Mouse (Mus musculus) left cerebral cortex, postnatal 10 days (tissue): ENCODE measurements around the gene Pkp1. TPM values are rescaled to one million over a fixed set of nuclear protein-coding genes. Genes with fewer than 3 reads are reported as not detected.
A peak's percentile ranks its signal among the peaks of the same experiment; 100 is the strongest.

Experiments
- DNase-seq, 2 experiments: peaks; one replicate each; pipeline ENCODE4 v3.0.0; 2021 to 2022; ENCODE audit warnings: low spot score in 2 of 2, mixed read lengths in 1 of 2; ENCODE audit errors: extremely low spot score in 1 of 2
- intact Hi-C: fragments of 180-260 bp; cut with DNase I; formaldehyde crosslinking; loops from one replicate; pipeline ENCODE4 v1.15.1; 2025
- total RNA-seq, 2 experiments: library from RNA; stranded (reverse); gene quantifications; 2 replicates each; pipeline ENCODE4 v1.2.3; 2021

The Pkp1 gene
- total RNA-seq, 2 experiments from 2014 or later, result 0.16 to 0.19 TPM

- intact Hi-C loops, result no loop called here
- no peak for DNase-seq
These were observed 1.8 kb downstream of the Pkp1 start for GRCm38 (mm10) chr1:135917206-135917605.

- intact Hi-C loops, result no loop called here
- DNase-seq, result no peak
These were observed 2.4 kb downstream of the Pkp1 start for GRCm38 (mm10) chr1:135916486-135917058.

DNA sequence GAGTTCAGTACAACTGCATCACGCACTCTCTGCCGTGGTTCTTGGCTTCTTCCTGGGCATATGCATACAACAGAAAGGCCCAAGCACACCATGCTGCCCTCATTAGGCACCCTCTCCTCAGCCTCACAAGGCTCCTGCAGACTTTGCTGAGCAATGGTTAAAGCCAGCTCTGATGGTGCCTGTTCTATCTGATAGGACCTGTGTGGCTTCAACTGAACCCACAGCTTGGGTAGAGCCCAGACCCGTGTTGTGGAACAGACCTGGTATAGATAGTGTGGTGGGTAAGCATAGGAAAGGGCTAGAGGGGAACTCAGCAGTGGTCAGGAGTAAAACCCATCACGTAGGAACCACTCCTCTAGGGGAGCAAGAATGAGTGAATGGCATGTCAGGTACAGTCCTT is 5.3 kb downstream of the Pkp1 start:
- intact Hi-C loops, result no loop called here
- DNase-seq, result no peak

DNA sequence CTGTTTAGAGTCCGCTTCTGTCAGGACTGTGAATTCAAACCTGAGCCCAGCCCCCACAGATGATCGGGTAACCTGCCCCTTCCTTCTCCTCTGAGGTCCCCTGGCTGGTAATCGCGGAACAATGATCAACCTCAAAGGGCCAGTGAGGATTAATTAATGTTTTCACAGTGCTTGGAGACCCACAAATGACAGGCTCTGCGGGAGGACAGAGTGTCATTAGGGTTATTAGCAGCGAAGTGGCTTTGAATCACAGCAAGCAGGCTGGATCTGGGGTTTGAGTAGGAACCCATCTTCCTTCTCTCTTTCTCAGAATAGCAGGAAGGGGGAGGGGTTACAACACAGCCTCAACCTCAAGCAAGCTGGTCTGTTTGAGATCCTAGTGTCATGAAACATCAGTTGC is 9.6 kb downstream of the Pkp1 start:
- no peak for DNase-seq
- intact Hi-C loops, result no loop called here

GRCm38 (mm10) chr1:135906736-135907135 is 12.3 kb downstream of the Pkp1 start:
- intact Hi-C loops, result no loop called here
- no peak for DNase-seq

GRCm38 (mm10) chr1:135899991-135900515 is 19.0 kb downstream of the Pkp1 start:
- no peak for DNase-seq
- intact Hi-C loops, result no loop called here

- intact Hi-C loops, result no loop called here
These were observed 19.7 kb downstream of the Pkp1 start for GRCm38 (mm10) chr1:135899295-135899694.

DNA sequence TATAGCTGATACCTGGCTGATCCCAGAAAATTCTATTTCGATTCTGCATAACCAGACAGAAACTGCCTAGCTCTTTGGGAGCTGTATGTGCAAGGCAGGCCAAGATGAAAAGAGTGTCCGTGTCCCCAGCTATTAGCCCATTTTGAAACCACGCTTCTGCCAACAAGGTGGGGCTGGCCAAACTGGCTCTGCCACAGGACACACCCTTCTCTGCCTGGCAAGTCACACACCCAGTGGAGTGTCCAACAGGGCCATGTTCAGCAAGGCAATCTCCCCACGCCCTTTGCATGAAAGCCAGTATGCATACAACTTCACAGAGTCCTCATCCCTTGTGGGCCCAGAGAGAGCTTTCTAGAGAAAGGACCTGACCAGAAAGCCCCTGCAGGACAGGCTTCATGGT is 23.6 kb downstream of the Pkp1 start:
- DNase-seq, result no peak
- intact Hi-C loops, result no loop called here

More at GRCm38 (mm10) chr1:135899295-135899694, 19.7 kb downstream of the Pkp1 start:
- no peak for DNase-seq

GRCm38 (mm10) chr1:135893377-135893776 is 25.6 kb downstream of the Pkp1 start:
- intact Hi-C loops, result no loop called here
- DNase-seq, result no peak

DNA sequence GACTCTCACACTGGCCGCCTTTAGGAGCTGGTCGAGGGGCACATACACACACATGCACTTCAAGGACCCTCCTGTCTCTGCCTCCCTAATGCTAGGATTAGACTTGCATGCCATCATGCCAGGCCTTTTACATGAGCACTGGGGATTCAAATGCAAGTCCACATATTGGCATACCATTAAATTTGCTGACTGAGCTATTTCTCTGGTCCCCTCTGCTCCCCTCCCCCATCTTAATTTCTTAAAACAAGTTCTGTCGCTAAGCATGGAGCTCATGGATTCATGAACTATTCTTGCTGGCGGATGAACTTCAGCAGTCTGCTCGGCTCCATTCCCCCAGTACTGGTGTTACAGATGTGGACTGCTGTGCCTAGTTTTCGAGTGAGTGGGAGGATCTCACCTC is 26.2 kb downstream of the Pkp1 start:
- no peak for DNase-seq
- intact Hi-C loops, result no loop called here

- intact Hi-C loops, result no loop called here
- DNase-seq, result no peak
These were observed 26.8 kb downstream of the Pkp1 start for GRCm38 (mm10) chr1:135892233-135892632.

GRCm38 (mm10) chr1:135891424-135892216 is 27.4 kb downstream of the Pkp1 start:
- intact Hi-C loops, result no loop called here
- no peak for DNase-seq

GRCm38 (mm10) chr1:135889461-135890185 is 29.4 kb downstream of the Pkp1 start:
- intact Hi-C loops, result no loop called here
- no peak for DNase-seq

GRCm38 (mm10) chr1:135882385-135883109 is 36.5 kb downstream of the Pkp1 start:
- intact Hi-C loops, result no loop called here
- DNase-seq, result peak; percentile 56 to 65

- no peak for DNase-seq
- intact Hi-C loops, result no loop called here
These were observed 41.8 kb downstream of the Pkp1 start for GRCm38 (mm10) chr1:135877248-135877647.

DNA sequence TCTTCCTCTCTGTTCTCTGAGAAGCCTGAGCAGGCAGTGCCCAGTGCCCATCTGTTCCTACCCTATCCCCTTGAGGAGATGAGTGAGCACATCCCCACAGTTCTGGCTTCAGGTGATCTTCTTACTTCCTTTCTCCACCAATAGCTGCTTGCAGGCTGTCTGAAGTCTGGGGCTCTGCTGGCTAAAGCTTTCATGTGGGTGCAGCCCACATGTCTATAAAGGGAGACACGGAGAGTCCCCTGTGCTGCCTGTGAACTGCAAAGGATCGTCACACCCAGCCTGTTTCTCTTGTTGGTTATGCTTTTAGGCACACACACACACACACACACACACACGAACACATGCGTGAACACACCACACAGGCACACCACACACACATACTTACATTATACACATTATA is 46.0 kb downstream of the Pkp1 start:
- intact Hi-C loops, result no loop called here
- DNase-seq, result no peak

DNA sequence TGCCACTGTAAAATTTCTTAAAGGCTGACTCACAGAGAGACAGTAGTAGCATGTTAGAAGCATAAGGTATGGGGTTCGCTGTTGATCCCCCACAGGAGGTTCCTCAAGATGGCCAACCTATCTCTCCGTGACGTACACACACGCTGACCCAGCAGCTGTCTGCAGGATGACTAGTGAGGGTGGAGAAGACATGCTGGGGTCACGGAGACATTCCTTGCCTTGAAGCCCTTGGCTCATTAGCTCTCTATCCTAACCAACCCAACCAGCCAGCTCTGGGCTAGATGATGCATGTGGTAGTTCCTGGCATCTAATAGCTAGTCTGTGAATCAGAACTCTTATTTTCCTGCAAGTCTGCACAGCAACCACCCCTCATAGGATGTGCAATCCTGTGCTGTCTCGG is 50.4 kb downstream of the Pkp1 start:
- DNase-seq, result no peak
- intact Hi-C loops, result no loop called here

GRCm38 (mm10) chr1:135865518-135866194 is 53.4 kb downstream of the Pkp1 start:
- peak; percentile 72 to 84 for DNase-seq
- intact Hi-C loops, result loop anchor here (2.0 kb wide), 1 partner anchor 79 kb away; no protein-coding TSS in a partner anchor
